Mouse (Mus musculus) thymus, adult 2 months (tissue): ENCODE data around the gene Oxsr1. TPM values are rescaled to one million over a fixed set of nuclear protein-coding genes. Genes with fewer than 3 reads are reported as not detected.

ENCODE experiments used
- DNase-seq: peaks from one replicate; pipeline ENCODE4 v3.0.0; 2021
- H3K27ac ChIP-seq: fragments of 200-500 bp; 2 replicates; pipeline ENCODE4 v1.5.1; 2012; ENCODE audit warnings: low read length, control low read depth; ENCODE audit not compliant: control insufficient read depth, insufficient read depth
- H3K27me3 ChIP-seq: fragments of 200-500 bp; 2 replicates; pipeline ENCODE4 v1.6.1; 2012; ENCODE audit warnings: mild to moderate bottlenecking, low read length, moderate library complexity, mixed read lengths; ENCODE audit not compliant: control insufficient read depth, insufficient read depth
- H3K36me3 ChIP-seq: fragments of 200-500 bp; 2 replicates; pipeline ENCODE4 v1.6.1; 2012; ENCODE audit warnings: mild to moderate bottlenecking, low read length, moderate library complexity; ENCODE audit not compliant: control insufficient read depth, insufficient read depth
- H3K4me1 ChIP-seq: fragments of 200-500 bp; replicated peaks from 2 replicates; pipeline ENCODE4 v1.6.1; 2012; ENCODE audit warnings: low read length; ENCODE audit not compliant: control insufficient read depth, insufficient read depth
- H3K4me3 ChIP-seq: fragments of 200-500 bp; 2 replicates; pipeline ENCODE4 v1.5.1; 2012; ENCODE audit warnings: mild to moderate bottlenecking, low read length, control low read depth, moderate library complexity; ENCODE audit not compliant: control insufficient read depth, insufficient read depth
- CTCF ChIP-seq: fragments of 200-500 bp; IDR thresholded peaks from 2 replicates; pipeline ENCODE4 v1.5.1; 2012; ENCODE audit warnings: mild to moderate bottlenecking, control low read depth, low read length, moderate library complexity, borderline replicate concordance; ENCODE audit not compliant: control insufficient read depth, poor library complexity, insufficient read depth; ENCODE audit errors: extremely low read depth
- POLR2A ChIP-seq: fragments of 200-500 bp; IDR thresholded peaks from 2 replicates; pipeline ENCODE4 v1.6.1; 2012; ENCODE audit warnings: mild to moderate bottlenecking, low read length, control low read depth, moderate library complexity; ENCODE audit not compliant: control insufficient read depth, poor library complexity, insufficient read depth; ENCODE audit errors: extremely low read depth
- WGBS: fragments of 180-500 bp; shearing (Covaris S2); methylation state at CpG from one replicate; pipeline ENCODE4 v1.1.7; 2018; 5-methylcytosine and 5-hydroxymethylcytosine counted together
- polyA plus RNA-seq: library from polyadenylated mRNA; depleted of rRNA; stranded (reverse); fragments of >200 nt; gene quantifications from 2 replicates; pipeline ENCODE4 v1.2.3, GENCODE M21; 2012

The Oxsr1 gene
- polyA plus RNA-seq, 1 experiment, result 25.3 TPM

- 10% methylated on average over 10 of the region's 10 CpGs for WGBS
- TF ChIP-seq POLR2A (no peak), CTCF (no peak)
- no peak for DNase-seq
These were observed 12.1 kb upstream of the Oxsr1 start for GRCm38 (mm10) chr9:119334324-119334723.

GRCm38 (mm10) chr9:119330186-119330963 is 8.1 kb upstream of the Oxsr1 start:
- no peaks in the 10 kb centered on the region for H3K36me3 ChIP-seq
- H3K27ac ChIP-seq, result no peak overlapping the region
- no peaks in the 10 kb centered on the region for H3K27me3 ChIP-seq
- no peak overlapping the region for H3K4me3 ChIP-seq
- TF ChIP-seq CTCF (no peak), POLR2A (no peak)
- WGBS, result 88% methylated on average over 15 of the region's 15 CpGs
- peaks cover 11% of the 10 kb centered on the region for H3K4me1 ChIP-seq
- no peak for DNase-seq

More at GRCm38 (mm10) chr9:119334324-119334723, 12.1 kb upstream of the Oxsr1 start:
- Histone ChIP-seq H3K27ac (0 out of 2 replicates have a peak overlapping the region, but pooled peaks have one; percentile 13), H3K27me3 (no peaks in the 10 kb centered on the region), H3K4me3 (no peak overlapping the region), H3K4me1 (peaks cover 18% of the 10 kb centered on the region), H3K36me3 (no peaks in the 10 kb centered on the region)

DNA sequence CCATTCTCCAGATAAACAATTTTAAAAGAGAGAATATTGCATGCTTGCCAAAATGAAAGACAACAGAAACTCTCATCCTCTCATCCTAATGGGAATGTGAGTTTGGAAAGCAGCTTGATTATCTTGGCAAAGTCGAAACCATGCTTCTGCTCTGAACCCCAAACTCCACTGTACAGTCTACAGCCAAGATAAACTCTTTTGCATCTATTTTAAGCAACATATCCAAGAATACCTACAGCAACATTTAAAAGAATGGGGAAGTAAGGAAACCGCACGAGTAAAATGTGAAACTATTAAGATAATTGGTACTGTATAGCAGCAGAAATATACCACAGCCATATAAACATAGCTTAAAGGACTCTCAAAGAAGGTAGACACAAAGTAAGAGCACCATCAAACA is 6.3 kb upstream of the Oxsr1 start:
- TF ChIP-seq CTCF (no peak), POLR2A (no peak)
- H3K4me3 ChIP-seq, result no peak overlapping the region
- no peak for DNase-seq
- no peak overlapping the region for H3K27ac ChIP-seq
- H3K36me3 ChIP-seq, result no peaks in the 10 kb centered on the region
- H3K27me3 ChIP-seq, result no peaks in the 10 kb centered on the region
- 15% methylated on average over 3 of the region's 3 CpGs for WGBS
- H3K4me1 ChIP-seq, result no peaks in the 10 kb centered on the region; the same call in 1 of the 2 replicates

GRCm38 (mm10) chr9:119324130-119324529 is 1.9 kb upstream of the Oxsr1 start:
- Histone ChIP-seq H3K4me3 (no peak overlapping the region), H3K4me1 (peaks cover 9% of the 10 kb centered on the region), H3K27ac (no peak overlapping the region), H3K27me3 (no peaks in the 10 kb centered on the region), H3K36me3 (no peaks in the 10 kb centered on the region)
- DNase-seq, result no peak
- WGBS, result 49% methylated on average over 1 of the region's 1 CpGs
- TF ChIP-seq POLR2A (no peak), CTCF (no peak)

GRCm38 (mm10) chr9:119323260-119323645 is 1.0 kb upstream of the Oxsr1 start:
- 7% methylated on average over 9 of the region's 9 CpGs for WGBS
- TF ChIP-seq POLR2A (no peak), CTCF (no peak)

GRCm38 (mm10) chr9:119321392-119322229 is 616 bp downstream of the Oxsr1 start:
- no peaks in the 10 kb centered on the region for H3K27me3 ChIP-seq
- peaks cover 9% of the 10 kb centered on the region for H3K4me1 ChIP-seq
- no peaks in the 10 kb centered on the region for H3K36me3 ChIP-seq
- WGBS, result under 1% methylated on average over 59 of the region's 59 CpGs
- DNase-seq, result no peak
- no peak overlapping the region for H3K27ac ChIP-seq
- H3K4me3 ChIP-seq, result peak overlapping the region; percentile 52
- TF ChIP-seq POLR2A, result no peak
- no peak for TF ChIP-seq CTCF

More at GRCm38 (mm10) chr9:119323260-119323645, 1.0 kb upstream of the Oxsr1 start:
- Histone ChIP-seq H3K27ac (peak overlapping the region; percentile 83), H3K4me1 (peaks cover 9% of the 10 kb centered on the region), H3K4me3 (peak overlapping the region; percentile 52), H3K27me3 (no peaks in the 10 kb centered on the region), H3K36me3 (no peaks in the 10 kb centered on the region)
- DNase-seq, result no peak
